Mouse (Mus musculus) forebrain, embryonic 12.5 days (tissue): ENCODE measurements around the gene Mtch1. TPM values are rescaled to one million over a fixed set of nuclear protein-coding genes. Genes with fewer than 3 reads are reported as not detected.

Experiments used
- ATAC-seq: fragments of 200-750 bp; cut with Nextera tagmentation; 2 replicates; pipeline ENCODE4 v1.8.0; 2017; ENCODE audit warnings: moderate TSS enrichment; ENCODE audit not compliant: low FRiP score
- H3K27ac ChIP-seq: fragments of 300-500 bp; sonication (generic); 2 replicates; pipeline ENCODE4 v1.5.1; 2016; ENCODE audit warnings: mild to moderate bottlenecking
- H3K27me3 ChIP-seq: fragments of 300-500 bp; sonication (generic); 2 replicates; pipeline ENCODE4 v1.6.1; 2016; ENCODE audit warnings: mild to moderate bottlenecking
- H3K36me3 ChIP-seq: fragments of 300-500 bp; sonication (generic); replicated peaks from 2 replicates; pipeline ENCODE4 v1.6.1; 2016; ENCODE audit warnings: mild to moderate bottlenecking
- H3K4me1 ChIP-seq: fragments of 300-500 bp; sonication (generic); 2 replicates; pipeline ENCODE4 v1.6.1; 2016
- H3K4me2 ChIP-seq: fragments of 300-500 bp; sonication (generic); 2 replicates; pipeline ENCODE4 v1.6.1; 2016; ENCODE audit warnings: mild to moderate bottlenecking, moderate library complexity
- H3K4me3 ChIP-seq: fragments of 300-500 bp; sonication (generic); replicated peaks from 2 replicates; pipeline ENCODE4 v1.5.1; 2016; ENCODE audit warnings: mild to moderate bottlenecking
- H3K9ac ChIP-seq: fragments of 300-500 bp; sonication (generic); 2 replicates; pipeline ENCODE4 v1.6.1; 2016; ENCODE audit warnings: mild to moderate bottlenecking
- H3K9me3 ChIP-seq: fragments of 300-500 bp; sonication (generic); 2 replicates; pipeline ENCODE4 v1.6.1; 2016
- WGBS: fragments of 180-500 bp; shearing (Covaris S2); methylation state at CpG from one replicate; pipeline ENCODE4 v1.1.7; 2016; 5-methylcytosine and 5-hydroxymethylcytosine counted together
- polyA plus RNA-seq: library from polyadenylated mRNA; unstranded; fragments of >200 nt; fragmentation: Nextera tagmentation; extraction: Ambion mirVana; gene quantifications from 2 replicates; pipeline ENCODE4 v1.2.1, GENCODE M21; 2016

The Mtch1 gene
- polyA plus RNA-seq, 1 experiment from 2014 or later, result 393 TPM

GRCm38 (mm10) chr17:29383923-29384322 lies 36.2 kb upstream of the Mtch1 start:
- 86% methylated on average over 9 of the region's 9 CpGs for WGBS
- ATAC-seq, result no peak
- no peaks in the 10 kb centered on the region for H3K9me3 ChIP-seq

GRCm38 (mm10) chr17:29382417-29382816 lies 34.7 kb upstream of the Mtch1 start:
- no peaks in the 10 kb centered on the region for H3K27me3 ChIP-seq
- H3K36me3 ChIP-seq, result no peaks in the 10 kb centered on the region
- H3K27ac ChIP-seq, result no peak overlapping the region
- H3K9me3 ChIP-seq, result no peaks in the 10 kb centered on the region
- H3K4me2 ChIP-seq, result no peak overlapping the region
- no peak for ATAC-seq
- peaks cover 6% of the 10 kb centered on the region; the same call in 1 of the 2 replicates for H3K4me1 ChIP-seq
- H3K4me3 ChIP-seq, result no peak overlapping the region
- 61% methylated on average over 11 of the region's 11 CpGs for WGBS
- no peak overlapping the region for H3K9ac ChIP-seq

More at GRCm38 (mm10) chr17:29383923-29384322, 36.2 kb upstream of the Mtch1 start:
- no peaks in the 10 kb centered on the region for H3K36me3 ChIP-seq
- H3K4me1 ChIP-seq, result peaks cover 6% of the 10 kb centered on the region; the same call in 1 of the 2 replicates
- H3K9ac ChIP-seq, result no peak overlapping the region
- H3K27me3 ChIP-seq, result no peaks in the 10 kb centered on the region
- no peak overlapping the region for H3K4me2 ChIP-seq
- H3K27ac ChIP-seq, result no peak overlapping the region
- no peak overlapping the region for H3K4me3 ChIP-seq

- no peaks in the 10 kb centered on the region for H3K36me3 ChIP-seq
- ATAC-seq, result peak; percentile 53; the same call in 1 of the 2 replicates
- no peak overlapping the region for H3K4me2 ChIP-seq
- WGBS, result 30% methylated on average over 7 of the region's 7 CpGs
- no peaks in the 10 kb centered on the region for H3K27me3 ChIP-seq
- H3K9me3 ChIP-seq, result no peaks in the 10 kb centered on the region
- H3K27ac ChIP-seq, result no peak overlapping the region
- H3K4me3 ChIP-seq, result no peak overlapping the region
- H3K4me1 ChIP-seq, result peaks cover 6% of the 10 kb centered on the region; the same call in 1 of the 2 replicates
- no peak overlapping the region for H3K9ac ChIP-seq
These were observed 33.7 kb upstream of the Mtch1 start for GRCm38 (mm10) chr17:29381472-29381871.

GRCm38 (mm10) chr17:29380241-29380640 lies 32.5 kb upstream of the Mtch1 start:
- H3K9me3 ChIP-seq, result no peaks in the 10 kb centered on the region
- 80% methylated on average over 4 of the region's 4 CpGs for WGBS
- no peak overlapping the region for H3K4me2 ChIP-seq
- no peak overlapping the region for H3K27ac ChIP-seq
- no peak for ATAC-seq
- peaks cover 6% of the 10 kb centered on the region; the same call in 1 of the 2 replicates for H3K4me1 ChIP-seq
- no peak overlapping the region for H3K9ac ChIP-seq
- H3K4me3 ChIP-seq, result no peak overlapping the region
- no peaks in the 10 kb centered on the region for H3K36me3 ChIP-seq
- H3K27me3 ChIP-seq, result no peaks in the 10 kb centered on the region

- Histone ChIP-seq H3K9me3 (no peaks in the 10 kb centered on the region), H3K27me3 (no peaks in the 10 kb centered on the region), H3K9ac (no peak overlapping the region), H3K4me3 (no peak overlapping the region), H3K36me3 (no peaks in the 10 kb centered on the region), H3K27ac (no peak overlapping the region), H3K4me2 (no peak overlapping the region), H3K4me1 (peaks cover 4% of the 10 kb centered on the region; the same call in 1 of the 2 replicates)
- 69% methylated on average over 8 of the region's 8 CpGs for WGBS
- ATAC-seq, result no peak
These were observed 30.3 kb upstream of the Mtch1 start for GRCm38 (mm10) chr17:29378056-29378455.

GRCm38 (mm10) chr17:29375871-29376270 lies 28.1 kb upstream of the Mtch1 start:
- 86% methylated on average over 10 of the region's 10 CpGs for WGBS
- no peak overlapping the region for H3K4me3 ChIP-seq

GRCm38 (mm10) chr17:29370984-29371723 lies 23.4 kb upstream of the Mtch1 start:
- Histone ChIP-seq H3K27ac (no peak overlapping the region), H3K4me1 (peaks cover 6% of the 10 kb centered on the region; the same call in 1 of the 2 replicates), H3K36me3 (no peaks in the 10 kb centered on the region), H3K4me3 (no peak overlapping the region), H3K4me2 (no peak overlapping the region), H3K9ac (no peak overlapping the region), H3K9me3 (no peaks in the 10 kb centered on the region), H3K27me3 (0 out of 2 replicates have a peak, but pooled peaks cover 5% of the 10 kb centered on the region)
- WGBS, result 7% methylated on average over 5 of the region's 5 CpGs
- peak; percentile 69 for ATAC-seq

More at GRCm38 (mm10) chr17:29375871-29376270, 28.1 kb upstream of the Mtch1 start:
- no peak overlapping the region for H3K4me2 ChIP-seq
- H3K36me3 ChIP-seq, result no peaks in the 10 kb centered on the region
- peaks cover 3% of the 10 kb centered on the region; the same call in 1 of the 2 replicates for H3K4me1 ChIP-seq
- H3K9me3 ChIP-seq, result no peaks in the 10 kb centered on the region
- H3K9ac ChIP-seq, result no peak overlapping the region
- H3K27ac ChIP-seq, result no peak overlapping the region
- ATAC-seq, result no peak
- no peaks in the 10 kb centered on the region for H3K27me3 ChIP-seq

- no peak overlapping the region for H3K9ac ChIP-seq
- H3K27me3 ChIP-seq, result 0 out of 2 replicates have a peak, but pooled peaks cover 5% of the 10 kb centered on the region
- ATAC-seq, result no peak
- H3K4me2 ChIP-seq, result no peak overlapping the region
- H3K9me3 ChIP-seq, result no peaks in the 10 kb centered on the region
- no peaks in the 10 kb centered on the region for H3K36me3 ChIP-seq
- H3K27ac ChIP-seq, result no peak overlapping the region
- WGBS, result 31% methylated on average over 7 of the region's 7 CpGs
- no peak overlapping the region for H3K4me3 ChIP-seq
- peaks cover 6% of the 10 kb centered on the region; the same call in 1 of the 2 replicates for H3K4me1 ChIP-seq
These were observed 21.0 kb upstream of the Mtch1 start for GRCm38 (mm10) chr17:29368726-29369125.

- peaks cover 2% of the 10 kb centered on the region; the same call in 1 of the 2 replicates for H3K4me1 ChIP-seq
- no peak overlapping the region for H3K4me3 ChIP-seq
- H3K4me2 ChIP-seq, result no peak overlapping the region
- no peaks in the 10 kb centered on the region for H3K9me3 ChIP-seq
- 0 out of 2 replicates have a peak, but pooled peaks cover 5% of the 10 kb centered on the region for H3K27me3 ChIP-seq
- H3K36me3 ChIP-seq, result no peaks in the 10 kb centered on the region
- 93% methylated on average over 13 of the region's 13 CpGs for WGBS
- H3K27ac ChIP-seq, result no peak overlapping the region
- no peak overlapping the region for H3K9ac ChIP-seq
- ATAC-seq, result no peak
These were observed 17.4 kb upstream of the Mtch1 start for GRCm38 (mm10) chr17:29365105-29365621.

- Histone ChIP-seq H3K9ac (no peak overlapping the region), H3K27me3 (no peaks in the 10 kb centered on the region), H3K9me3 (no peaks in the 10 kb centered on the region), H3K4me2 (no peak overlapping the region), H3K4me3 (no peak overlapping the region), H3K27ac (no peak overlapping the region), H3K4me1 (peaks cover 5% of the 10 kb centered on the region), H3K36me3 (no peaks in the 10 kb centered on the region)
- WGBS, result 88% methylated on average over 8 of the region's 8 CpGs
- ATAC-seq, result no peak
These were observed 15.4 kb upstream of the Mtch1 start for GRCm38 (mm10) chr17:29363109-29363508.

- Histone ChIP-seq H3K36me3 (no peaks in the 10 kb centered on the region), H3K9ac (no peak overlapping the region), H3K4me3 (no peak overlapping the region), H3K9me3 (no peaks in the 10 kb centered on the region), H3K27ac (no peak overlapping the region), H3K27me3 (no peaks in the 10 kb centered on the region), H3K4me2 (no peak overlapping the region), H3K4me1 (peaks cover 8% of the 10 kb centered on the region)
- no peak for ATAC-seq
- WGBS, result 66% methylated on average over 8 of the region's 8 CpGs
These were observed 14.4 kb upstream of the Mtch1 start for GRCm38 (mm10) chr17:29361982-29362691.

- Histone ChIP-seq H3K27ac (no peak within 1 kb of the TSS), H3K9ac (no peak within 1 kb of the TSS)
- 18% methylated on average over 5 of the region's 5 CpGs for WGBS
These were observed 13.1 kb upstream of the Mtch1 start, which contains the start of gene Fgd2 for GRCm38 (mm10) chr17:29360761-29361221. Gene Fgd2 (plus strand): TSS chr17:29360914.

More at GRCm38 (mm10) chr17:29360761-29361221, 13.1 kb upstream of the Mtch1 start, which contains the start of gene Fgd2:
- Histone ChIP-seq H3K4me3 (no peak within 1 kb of the TSS), H3K9me3 (no peaks in the 10 kb centered on the region), H3K36me3 (no peaks in the 10 kb centered on the region), H3K27me3 (no peaks in the 10 kb centered on the region), H3K4me1 (peaks cover 22% of the 10 kb centered on the region), H3K4me2 (no peak within 1 kb of the TSS)
- no peak for ATAC-seq
